Mouse (Mus musculus) liver, embryonic 14.5 days (tissue): Measurements from ENCODE around the gene Rfwd3.

Experiments used
- CTCF ChIP-seq: IDR thresholded peaks from 2 replicates; pipeline ENCODE4 v1.5.1; 2016; ENCODE audit warnings: antibody characterized with exemption, low read depth, control low read depth
- EP300 ChIP-seq: IDR thresholded peaks from 2 replicates; pipeline ENCODE4 v1.6.1; 2016; ENCODE audit warnings: antibody characterized with exemption, low read depth

GRCm38 (mm10) chr8:111298011-111298410, 2.0 kb downstream of the Rfwd3 start:
- TF ChIP-seq CTCF (no peak), EP300 (no peak)
